Mouse (Mus musculus) liver, postnatal 0 days (tissue): ENCODE measurements around the gene Mark2. TPM values are rescaled to one million over a fixed set of nuclear protein-coding genes. Genes with fewer than 3 reads are reported as not detected.

Source experiments
- ATAC-seq: fragments of 200-750 bp; cut with Nextera tagmentation; 2 replicates; pipeline ENCODE4 v1.8.0; 2017; ENCODE audit warnings: mild to moderate bottlenecking, moderate library complexity
- DNase-seq: peaks from one replicate; pipeline ENCODE4 v3.0.0-alpha.2; 2016
- H3K27ac ChIP-seq: fragments of 300-500 bp; sonication (generic); 2 replicates; pipeline ENCODE4 v1.5.1; 2014; ENCODE audit warnings: antibody characterized with exemption, moderate library complexity, mild to moderate bottlenecking, low read depth
- H3K27me3 ChIP-seq: fragments of 300-500 bp; sonication (generic); 2 replicates; pipeline ENCODE4 v1.6.1; 2014; ENCODE audit warnings: low read length, control low read depth, mixed read lengths; ENCODE audit not compliant: insufficient read depth
- H3K36me3 ChIP-seq: fragments of 300-500 bp; sonication (generic); replicated peaks from 2 replicates; pipeline ENCODE4 v1.6.1; 2014; ENCODE audit warnings: mild to moderate bottlenecking, control low read depth, low read length, moderate library complexity, mixed read lengths; ENCODE audit not compliant: insufficient read depth
- H3K4me1 ChIP-seq: fragments of 300-500 bp; sonication (generic); 2 replicates; pipeline ENCODE4 v1.6.1; 2014; ENCODE audit warnings: antibody characterized with exemption, mild to moderate bottlenecking, control low read depth; ENCODE audit not compliant: insufficient read depth
- H3K4me2 ChIP-seq: fragments of 300-500 bp; sonication (generic); 2 replicates; pipeline ENCODE4 v1.6.1; 2014; ENCODE audit warnings: low read depth, mild to moderate bottlenecking, low read length, moderate library complexity, mixed read lengths
- H3K4me3 ChIP-seq: fragments of 300-500 bp; sonication (generic); 2 replicates; pipeline ENCODE4 v1.5.1; 2014; ENCODE audit warnings: low read depth, low read length
- H3K9ac ChIP-seq: fragments of 300-500 bp; sonication (generic); replicated peaks from 2 replicates; pipeline ENCODE4 v1.6.1; 2014; ENCODE audit warnings: mild to moderate bottlenecking, moderate library complexity
- H3K9me3 ChIP-seq: fragments of 300-500 bp; sonication (generic); 2 replicates; pipeline ENCODE4 v1.6.1; 2016; ENCODE audit warnings: mild to moderate bottlenecking, control low read depth, low read length, mixed read lengths
- CTCF ChIP-seq: sonication (generic); IDR thresholded peaks from 2 replicates; pipeline ENCODE4 v1.5.1; 2016; ENCODE audit warnings: antibody characterized with exemption, low read depth
- EP300 ChIP-seq: IDR thresholded peaks from 2 replicates; pipeline ENCODE4 v1.6.1; 2016; ENCODE audit warnings: antibody characterized with exemption, low read depth, mild to moderate bottlenecking
- WGBS: fragments of 180-500 bp; shearing (Covaris S2); extraction: QIAGEN DNeasy Blood & Tissue Kit; methylation state at CpG from one replicate; pipeline ENCODE4 v1.1.7; 2014; ENCODE audit not compliant: insufficient replicate concordance; 5-methylcytosine and 5-hydroxymethylcytosine counted together
- polyA plus RNA-seq: library from polyadenylated mRNA; unstranded; fragments of >200 nt; fragmentation: Nextera tagmentation; extraction: Ambion mirVana; gene quantifications from 2 replicates; pipeline ENCODE4 v1.2.1, GENCODE M21; 2015

Gene Mark2
- polyA plus RNA-seq, 1 experiment from 2014 or later: 11.9 TPM

DNA sequence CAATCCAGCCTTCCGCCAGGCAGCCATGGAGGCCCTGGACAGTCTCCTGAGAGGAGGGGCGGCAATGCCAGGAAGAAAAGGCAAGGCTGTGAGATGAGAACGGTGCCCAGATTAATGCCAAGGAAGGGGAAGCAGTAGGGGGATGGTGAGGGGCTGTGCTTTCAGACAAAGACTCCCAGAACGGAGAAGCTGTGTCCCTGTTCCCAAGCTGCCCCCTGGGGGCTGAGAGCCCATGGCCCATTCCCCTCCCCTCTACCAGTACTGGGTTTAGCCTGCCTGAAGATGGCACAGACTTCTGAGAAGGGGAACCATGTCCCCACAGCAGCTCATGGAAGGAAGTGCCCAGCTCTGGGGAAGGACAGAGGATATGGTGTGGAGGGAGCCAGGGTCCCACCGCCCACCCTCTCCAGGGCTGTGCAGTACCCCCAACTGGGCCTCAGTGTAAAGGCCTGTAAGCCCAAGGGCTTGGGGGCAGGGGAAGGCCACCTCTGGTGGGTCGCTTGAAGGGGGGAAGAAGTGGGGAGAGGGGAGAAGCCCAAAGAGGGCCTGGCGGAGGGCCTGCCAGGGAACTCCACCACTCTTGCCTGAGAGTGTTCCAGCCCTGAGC is 65.5 kb downstream of the Mark2 start:
- no peak for DNase-seq
- peaks cover 40% of the 10 kb centered on the region for H3K36me3 ChIP-seq
- 86% methylated on average over 7 of the region's 7 CpGs for WGBS

DNA sequence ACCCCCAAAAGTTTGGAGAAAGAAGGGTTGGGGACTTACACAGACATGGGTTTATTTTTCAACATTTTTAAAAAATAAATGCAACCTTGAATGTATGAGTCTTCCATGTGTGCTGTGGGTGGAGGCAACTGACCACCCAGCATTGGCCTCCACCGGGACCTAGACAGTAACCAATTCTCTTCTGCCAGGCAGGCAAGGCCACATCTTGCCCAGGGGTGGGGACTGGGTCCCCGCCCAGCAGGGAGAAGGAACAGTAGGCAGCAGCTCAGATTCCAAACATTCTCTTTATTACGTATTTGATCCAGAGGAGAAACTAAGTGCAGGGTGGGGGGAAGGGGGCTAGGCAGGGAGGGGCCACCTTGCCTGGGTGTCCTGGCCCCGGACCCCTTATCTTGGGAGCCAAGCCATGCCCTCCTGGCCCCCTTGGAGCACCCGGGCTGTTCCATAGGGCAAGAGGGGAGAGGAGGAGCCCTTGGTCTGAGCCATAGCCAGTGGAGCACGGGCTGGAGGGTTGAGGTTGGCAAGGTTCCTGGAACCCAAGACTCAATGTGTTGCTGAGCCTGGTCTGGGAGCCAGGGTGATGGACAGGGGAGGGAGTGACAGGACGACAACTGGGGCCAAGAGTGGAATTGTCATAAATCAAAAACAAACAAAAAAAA is 66.4 kb downstream of the Mark2 start:
- WGBS: 71% methylated on average over 7 of the region's 7 CpGs
- TF ChIP-seq CTCF (no peak), EP300 (no peak)
- no peak for DNase-seq
- H3K4me3 ChIP-seq: no peak overlapping the region
- H3K9me3 ChIP-seq: no peaks in the 10 kb centered on the region
- ATAC-seq: no peak
- no peak overlapping the region for H3K27ac ChIP-seq
- H3K9ac ChIP-seq: no peak overlapping the region
- no peaks in the 10 kb centered on the region for H3K27me3 ChIP-seq
- no peaks in the 10 kb centered on the region for H3K4me1 ChIP-seq
- H3K36me3 ChIP-seq: peaks cover 31% of the 10 kb centered on the region
- no peak overlapping the region for H3K4me2 ChIP-seq

More for the DNA sequence above, 65.5 kb downstream of the Mark2 start:
- Histone ChIP-seq H3K4me1 (no peaks in the 10 kb centered on the region), H3K4me2 (no peak overlapping the region), H3K27me3 (no peaks in the 10 kb centered on the region), H3K9ac (no peak overlapping the region), H3K27ac (no peak overlapping the region), H3K9me3 (no peaks in the 10 kb centered on the region), H3K4me3 (no peak overlapping the region)
- no peak for ATAC-seq
- TF ChIP-seq CTCF (no peak), EP300 (no peak)

DNA sequence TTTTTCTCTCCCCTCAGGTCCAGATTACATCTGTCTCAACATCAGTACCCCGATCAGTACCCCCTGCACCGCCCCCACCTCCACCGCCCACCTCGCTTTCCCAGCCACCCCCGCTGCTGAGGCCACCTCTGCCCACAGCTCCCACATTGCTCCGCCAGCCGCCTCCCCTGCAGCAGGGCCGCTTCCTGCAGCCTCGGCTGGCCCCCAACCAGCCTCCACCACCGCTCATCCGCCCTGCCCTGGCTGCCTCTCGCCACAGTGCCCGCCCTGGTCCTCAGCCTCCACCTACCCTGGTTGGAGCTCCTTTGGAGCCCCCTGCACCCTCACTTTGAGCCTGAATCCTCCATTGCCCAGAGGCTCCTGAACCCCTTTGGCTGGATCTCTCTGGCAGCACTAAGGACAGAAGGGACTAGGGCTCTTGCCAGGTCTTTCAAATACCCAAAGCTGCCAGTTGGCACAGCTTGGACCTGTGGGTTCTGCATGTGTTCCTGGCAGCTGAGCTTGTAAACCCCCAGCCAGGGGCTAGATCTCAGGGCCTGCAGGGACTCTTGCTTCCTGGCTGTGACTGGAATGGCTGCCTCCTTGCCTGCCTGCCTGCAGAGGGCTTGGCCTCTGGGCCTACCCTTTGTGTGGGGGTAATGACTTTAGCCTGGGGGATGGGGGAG is 67.2 kb downstream of the Mark2 start:
- Histone ChIP-seq H3K4me1 (peaks cover 3% of the 10 kb centered on the region; the same call in 1 of the 2 replicates), H3K4me3 (no peak overlapping the region), H3K9me3 (no peaks in the 10 kb centered on the region), H3K9ac (no peak overlapping the region), H3K27ac (no peak overlapping the region), H3K4me2 (no peak overlapping the region), H3K27me3 (peaks cover 2% of the 10 kb centered on the region; the same call in 1 of the 2 replicates), H3K36me3 (peaks cover 25% of the 10 kb centered on the region)
- TF ChIP-seq EP300: no peak
- TF ChIP-seq CTCF: no peak
- DNase-seq (no peak), ATAC-seq (no peak)
- WGBS: 70% methylated on average over 13 of the region's 13 CpGs

DNA sequence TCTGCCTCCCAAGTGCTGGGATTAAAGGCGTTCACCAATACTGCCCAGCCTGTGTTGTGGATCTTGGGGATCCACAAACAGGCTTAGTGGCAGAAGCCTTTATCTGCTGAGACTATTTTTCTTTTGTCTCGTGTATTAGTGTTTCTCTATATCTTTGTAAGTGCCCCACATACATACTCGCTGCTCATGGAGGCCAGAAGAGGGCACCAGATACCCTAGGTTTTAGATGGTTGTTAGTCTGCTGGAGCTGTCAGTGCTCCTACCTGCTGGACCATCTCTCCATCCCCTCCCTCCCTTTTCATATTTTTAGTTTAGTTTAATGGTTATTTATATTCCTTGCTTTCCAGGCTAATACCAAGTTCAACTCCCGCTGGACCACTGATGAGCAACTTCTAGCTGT is 68.2 kb downstream of the Mark2 start:
- peaks cover 19% of the 10 kb centered on the region for H3K36me3 ChIP-seq
- ATAC-seq: no peak
- 77% methylated on average over 4 of the region's 4 CpGs for WGBS

GRCm38 (mm10) chr19:7269290-7270044 is 72.2 kb downstream of the Mark2 start:
- WGBS: 27% methylated on average over 11 of the region's 11 CpGs
- Histone ChIP-seq H3K9me3 (no peaks in the 10 kb centered on the region), H3K4me2 (peak overlapping the region; percentile 94), H3K27me3 (peaks cover 25% of the 10 kb centered on the region), H3K9ac (peak overlapping the region; percentile 14; the same call in 1 of the 2 replicates), H3K4me3 (peak overlapping the region; percentile 57), H3K36me3 (no peaks in the 10 kb centered on the region), H3K4me1 (peaks cover 23% of the 10 kb centered on the region), H3K27ac (no peak overlapping the region)
- no peak for ATAC-seq
- DNase-seq: no peak
- TF ChIP-seq EP300 (no peak), CTCF (no peak)

More for the DNA sequence above, 68.2 kb downstream of the Mark2 start:
- peaks cover 13% of the 10 kb centered on the region for H3K4me1 ChIP-seq
- H3K27me3 ChIP-seq: peaks cover 10% of the 10 kb centered on the region
- no peak overlapping the region for H3K4me3 ChIP-seq
- no peak overlapping the region for H3K4me2 ChIP-seq
- H3K9ac ChIP-seq: no peak overlapping the region
- DNase-seq: no peak
- TF ChIP-seq EP300 (no peak), CTCF (peak; percentile 50)
- no peak overlapping the region for H3K27ac ChIP-seq
- no peaks in the 10 kb centered on the region for H3K9me3 ChIP-seq

DNA sequence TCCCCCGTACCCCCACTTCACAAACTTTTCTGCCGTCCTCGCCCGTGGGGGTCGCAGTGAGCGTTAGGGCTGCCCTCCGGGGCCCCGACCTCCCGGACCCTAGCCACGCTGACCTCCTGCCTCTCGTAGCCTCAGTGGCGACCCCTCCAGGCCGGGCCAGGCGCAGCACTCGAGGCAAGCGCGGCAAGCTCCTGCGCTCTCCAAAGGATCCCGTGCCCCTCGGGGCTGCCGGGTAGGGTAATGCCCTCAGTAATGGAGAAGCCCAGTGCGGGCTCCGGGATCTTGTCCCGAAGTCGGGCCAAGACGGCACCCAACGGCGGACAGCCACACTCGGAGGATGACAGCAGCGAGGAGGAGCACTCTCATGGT is 73.0 kb downstream of the Mark2 start:
- peaks cover 23% of the 10 kb centered on the region for H3K4me1 ChIP-seq
- no peak for TF ChIP-seq EP300
- peak; percentile 73 for TF ChIP-seq CTCF
- H3K9ac ChIP-seq: peak overlapping the region; percentile 14
- peaks cover 25% of the 10 kb centered on the region for H3K27me3 ChIP-seq
- peak overlapping the region; percentile 57 for H3K4me3 ChIP-seq
- no peak overlapping the region for H3K27ac ChIP-seq
- no peaks in the 10 kb centered on the region for H3K9me3 ChIP-seq
- under 1% methylated on average over 29 of the region's 30 CpGs for WGBS
- peak; percentile 66 for ATAC-seq
- DNase-seq: peak; percentile 80
- no peaks in the 10 kb centered on the region for H3K36me3 ChIP-seq
- H3K4me2 ChIP-seq: peak overlapping the region; percentile 94
